Mouse (Mus musculus) neural tube, embryonic 12.5 days (tissue): Measurements from ENCODE around the gene Mt1. TPM values are rescaled to one million over a fixed set of nuclear protein-coding genes. Genes with fewer than 3 reads are reported as not detected.
A peak's percentile ranks its signal among the peaks of the same experiment; 100 is the strongest.

Source experiments
- ATAC-seq: fragments of 200-750 bp; cut with Nextera tagmentation; 2 replicates; pipeline ENCODE4 v1.8.0; 2017; ENCODE audit warnings: low read depth, mild to moderate bottlenecking, moderate TSS enrichment, moderate library complexity; ENCODE audit not compliant: low FRiP score
- H3K27ac ChIP-seq: fragments of 300-500 bp; sonication (generic); 2 replicates; pipeline ENCODE4 v1.5.1; 2016
- H3K27me3 ChIP-seq: fragments of 300-500 bp; sonication (generic); replicated peaks from 2 replicates; pipeline ENCODE4 v1.6.1; 2016; ENCODE audit warnings: mild to moderate bottlenecking
- H3K36me3 ChIP-seq: fragments of 300-500 bp; sonication (generic); 2 replicates; pipeline ENCODE4 v1.6.1; 2016; ENCODE audit warnings: mild to moderate bottlenecking
- H3K4me1 ChIP-seq: fragments of 300-500 bp; sonication (generic); 2 replicates; pipeline ENCODE4 v1.6.1; 2016
- H3K4me2 ChIP-seq: fragments of 300-500 bp; sonication (generic); replicated peaks from 2 replicates; pipeline ENCODE4 v1.6.1; 2016; ENCODE audit warnings: mild to moderate bottlenecking
- H3K4me3 ChIP-seq: fragments of 300-500 bp; sonication (generic); 2 replicates; pipeline ENCODE4 v1.5.1; 2016
- H3K9ac ChIP-seq: fragments of 300-500 bp; sonication (generic); 2 replicates; pipeline ENCODE4 v1.6.1; 2016; ENCODE audit warnings: mild to moderate bottlenecking
- H3K9me3 ChIP-seq: fragments of 300-500 bp; sonication (generic); 2 replicates; pipeline ENCODE4 v1.6.1; 2016; ENCODE audit warnings: mild to moderate bottlenecking
- WGBS: fragments of 180-500 bp; shearing (Covaris S2); methylation state at CpG from one replicate; pipeline ENCODE4 v1.1.7; 2016; 5-methylcytosine and 5-hydroxymethylcytosine counted together
- polyA plus RNA-seq: library from polyadenylated mRNA; unstranded; fragments of >200 nt; fragmentation: Nextera tagmentation; extraction: Ambion mirVana; gene quantifications from 2 replicates; pipeline ENCODE4 v1.2.1, GENCODE M21; 2016

Mt1 gene
- polyA plus RNA-seq, 1 experiment from 2014 or later, result 33.3 TPM

DNA sequence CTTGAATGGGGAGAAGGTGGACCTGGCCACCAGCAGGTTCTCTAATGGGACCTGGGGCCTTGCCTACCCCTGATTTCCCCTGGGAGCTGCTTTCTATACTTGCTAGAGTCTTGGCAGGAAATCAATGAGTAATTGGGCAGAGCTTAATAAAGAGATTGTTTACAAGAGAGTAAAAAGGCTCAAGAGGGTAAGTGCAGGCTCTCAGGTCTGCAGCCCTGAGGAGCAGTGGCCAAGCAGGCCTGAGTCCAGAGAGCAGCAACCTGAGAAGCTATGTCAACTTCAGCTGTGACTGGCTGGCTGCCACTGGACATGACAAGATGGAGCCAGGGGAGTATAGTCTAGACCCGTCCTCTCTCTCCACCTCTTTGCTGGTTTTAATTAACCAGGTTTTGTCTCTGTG lies 14.0 kb downstream of the Mt1 start:
- Histone ChIP-seq H3K27me3 (no peaks in the 10 kb centered on the region; the same call in none of the 2 replicates), H3K9me3 (no peaks in the 10 kb centered on the region), H3K27ac (no peak overlapping the region), H3K4me3 (no peak overlapping the region), H3K4me2 (no peak overlapping the region), H3K36me3 (no peaks in the 10 kb centered on the region), H3K4me1 (peaks cover 4% of the 10 kb centered on the region; the same call in 1 of the 2 replicates), H3K9ac (no peak overlapping the region)
- WGBS, result 84% methylated on average over 1 of the region's 1 CpGs
- ATAC-seq, result no peak

DNA sequence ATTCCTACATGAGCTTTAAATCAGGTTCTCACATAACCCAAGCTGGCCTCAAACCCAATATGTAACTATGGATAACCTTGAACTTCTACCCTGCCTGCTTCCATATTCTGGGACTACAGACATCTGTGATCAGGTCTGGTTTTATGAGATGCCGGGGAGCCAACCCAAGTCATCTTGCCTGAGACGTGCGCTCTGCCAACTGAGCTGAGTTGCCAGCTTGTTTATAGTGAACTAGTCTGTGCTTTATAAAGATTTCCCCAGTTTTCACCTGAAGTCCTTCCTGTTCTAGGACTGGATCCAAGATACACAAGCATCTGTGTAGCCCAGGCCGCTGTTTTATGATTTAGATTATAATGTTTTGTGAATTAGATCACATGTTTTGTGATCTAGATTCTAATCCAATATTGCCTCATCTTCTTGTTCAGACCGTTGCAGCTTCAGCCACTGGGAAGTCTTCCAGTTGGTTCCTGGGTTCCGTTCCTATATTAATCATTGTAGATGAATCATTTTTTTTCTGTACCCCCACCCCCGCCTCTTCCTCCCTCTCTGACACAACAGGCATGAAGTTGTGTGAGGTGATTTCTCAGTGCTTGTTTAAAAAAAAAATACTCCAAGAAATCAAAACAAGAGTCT lies 15.8 kb downstream of the Mt1 start:
- no peak for ATAC-seq
- H3K4me1 ChIP-seq, result peaks cover 4% of the 10 kb centered on the region; the same call in 1 of the 2 replicates
- no peaks in the 10 kb centered on the region; the same call in 1 of the 2 replicates for H3K27me3 ChIP-seq
- no peaks in the 10 kb centered on the region for H3K9me3 ChIP-seq
- 93% methylated on average over 7 of the region's 7 CpGs for WGBS
- H3K4me2 ChIP-seq, result no peak overlapping the region
- H3K27ac ChIP-seq, result no peak overlapping the region
- H3K36me3 ChIP-seq, result no peaks in the 10 kb centered on the region
- no peak overlapping the region for H3K9ac ChIP-seq
- H3K4me3 ChIP-seq, result no peak overlapping the region

DNA sequence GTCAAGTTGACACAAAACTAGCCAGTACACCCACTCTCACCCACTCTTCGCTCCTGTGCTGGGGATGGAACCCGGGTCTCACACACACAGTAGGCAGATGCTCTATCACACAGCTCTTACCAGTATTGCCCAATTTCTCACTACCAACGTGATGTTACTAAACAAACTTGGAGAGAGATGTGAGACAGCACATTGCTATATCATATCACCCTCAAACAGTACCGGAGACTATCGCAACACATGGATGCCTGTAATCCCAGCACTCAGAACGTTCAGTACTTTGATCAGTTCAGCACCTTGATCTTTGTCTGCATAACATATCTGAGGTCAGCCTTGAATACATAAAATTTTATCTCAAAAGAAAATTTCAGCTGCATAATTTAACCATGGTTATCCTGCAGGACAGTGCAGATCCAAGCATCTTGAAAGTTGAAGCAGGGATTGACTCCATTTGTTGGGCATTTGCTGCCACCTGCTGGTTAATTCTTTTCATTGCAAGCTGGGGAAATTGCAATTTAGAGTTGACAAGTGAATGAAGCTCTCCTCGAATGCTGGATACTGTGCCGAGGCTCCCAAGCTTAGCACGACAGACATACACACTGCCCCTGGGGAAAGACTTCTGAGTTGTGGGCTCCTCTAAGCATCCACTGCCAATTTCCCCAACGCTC lies 20.5 kb downstream of the Mt1 start:
- 46% methylated on average over 10 of the region's 10 CpGs for WGBS
- no peak for ATAC-seq
- Histone ChIP-seq H3K4me1 (no peaks in the 10 kb centered on the region), H3K27ac (no peak overlapping the region), H3K4me3 (no peak overlapping the region), H3K9me3 (no peaks in the 10 kb centered on the region), H3K36me3 (no peaks in the 10 kb centered on the region), H3K9ac (no peak overlapping the region), H3K27me3 (no peaks in the 10 kb centered on the region), H3K4me2 (no peak overlapping the region)

DNA sequence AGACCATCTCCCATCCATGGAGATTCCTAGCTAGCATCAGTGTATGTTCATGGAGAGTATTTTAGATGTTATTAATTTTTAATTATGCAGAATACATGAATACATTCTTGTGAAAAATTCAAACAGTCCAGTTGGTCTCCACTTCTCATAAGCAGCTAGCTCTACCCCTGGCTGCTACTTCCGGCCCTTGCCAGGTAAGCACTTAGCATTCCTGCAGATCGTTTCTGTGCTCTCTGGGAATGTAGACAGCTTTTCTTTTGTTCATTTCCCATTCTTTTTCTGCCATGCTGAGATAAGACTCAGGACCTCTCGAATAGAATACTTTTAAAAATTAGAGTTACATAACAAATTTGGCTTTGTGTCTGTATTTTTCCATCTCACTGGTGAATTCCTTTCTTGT lies 25.2 kb downstream of the Mt1 start:
- Histone ChIP-seq H3K9me3 (no peaks in the 10 kb centered on the region), H3K4me2 (no peak overlapping the region), H3K27me3 (no peaks in the 10 kb centered on the region), H3K9ac (no peak overlapping the region), H3K36me3 (no peaks in the 10 kb centered on the region), H3K4me3 (no peak overlapping the region), H3K4me1 (no peaks in the 10 kb centered on the region), H3K27ac (no peak overlapping the region)
- no peak for ATAC-seq
- WGBS, result 71% methylated on average over 3 of the region's 3 CpGs

DNA sequence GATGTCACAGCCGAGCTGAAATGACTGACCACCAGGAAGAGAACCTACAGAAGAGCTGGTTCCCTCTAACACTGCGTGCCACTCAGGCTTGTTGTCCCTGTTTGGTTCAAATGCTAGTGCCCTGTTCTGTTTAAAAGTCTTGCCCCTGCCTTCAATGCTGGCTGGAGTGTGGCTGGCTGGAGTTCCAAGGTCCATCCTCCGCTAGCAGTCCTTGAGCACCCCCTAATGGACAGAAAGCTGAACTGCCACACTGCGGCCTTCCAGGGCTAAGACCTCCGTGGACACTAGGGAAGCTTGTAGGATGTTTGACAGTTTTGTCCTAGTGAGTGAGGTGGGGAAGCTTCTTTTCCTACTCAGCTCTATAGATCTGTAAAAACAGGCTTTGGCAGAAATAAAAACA lies 26.9 kb downstream of the Mt1 start:
- ATAC-seq, result no peak
- no peak overlapping the region for H3K9ac ChIP-seq
- H3K36me3 ChIP-seq, result no peaks in the 10 kb centered on the region
- no peak overlapping the region for H3K27ac ChIP-seq
- no peak overlapping the region for H3K4me3 ChIP-seq
- WGBS, result 15% methylated on average over 5 of the region's 5 CpGs
- H3K9me3 ChIP-seq, result no peaks in the 10 kb centered on the region
- no peaks in the 10 kb centered on the region for H3K4me1 ChIP-seq
- no peaks in the 10 kb centered on the region for H3K27me3 ChIP-seq
- H3K4me2 ChIP-seq, result no peak overlapping the region

DNA sequence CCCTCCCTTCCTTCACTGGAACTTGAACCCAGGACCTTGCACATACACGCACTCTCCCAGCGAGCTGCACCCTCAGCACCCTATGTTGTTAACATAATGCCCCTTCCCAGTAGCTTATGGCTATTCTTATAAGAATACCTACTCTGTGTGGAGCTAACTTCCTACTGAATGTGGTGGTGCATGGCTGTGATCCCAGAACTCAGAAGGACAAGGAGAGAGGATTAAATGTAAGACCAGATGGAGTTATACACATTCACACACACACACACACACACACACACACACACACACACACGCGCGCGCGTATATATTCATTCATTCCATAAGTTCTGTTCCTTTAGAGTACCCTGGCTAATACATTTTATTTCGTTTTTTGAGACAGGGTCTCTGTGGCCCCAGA lies 27.4 kb downstream of the Mt1 start:
- 81% methylated on average over 8 of the region's 8 CpGs for WGBS
- Histone ChIP-seq H3K4me2 (no peak overlapping the region), H3K9me3 (no peaks in the 10 kb centered on the region), H3K4me3 (no peak overlapping the region), H3K4me1 (no peaks in the 10 kb centered on the region), H3K27ac (no peak overlapping the region), H3K9ac (no peak overlapping the region), H3K27me3 (no peaks in the 10 kb centered on the region), H3K36me3 (no peaks in the 10 kb centered on the region)
- no peak for ATAC-seq

DNA sequence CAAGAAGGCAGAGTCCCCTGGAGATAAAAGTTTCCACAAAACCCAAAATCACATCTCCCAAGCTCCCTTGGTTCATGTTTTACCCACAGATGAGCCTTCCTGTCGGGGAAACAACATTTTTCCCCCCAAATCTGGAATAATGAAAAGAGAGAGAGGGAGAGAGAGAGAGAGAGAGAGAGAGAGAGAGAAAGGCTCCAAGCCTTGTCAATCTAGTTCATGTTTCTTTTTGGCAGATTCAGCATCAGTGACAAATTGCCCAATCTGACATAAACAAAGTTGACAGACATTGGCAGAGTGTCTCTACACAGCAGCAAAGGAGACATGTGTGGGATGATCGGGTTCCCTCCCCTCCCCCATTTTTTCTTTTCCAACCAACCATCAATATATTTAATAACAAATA lies 28.6 kb downstream of the Mt1 start:
- no peak overlapping the region for H3K9ac ChIP-seq
- ATAC-seq, result no peak
- 82% methylated on average over 2 of the region's 2 CpGs for WGBS
- no peak overlapping the region for H3K4me2 ChIP-seq
- no peaks in the 10 kb centered on the region for H3K9me3 ChIP-seq
- H3K27ac ChIP-seq, result no peak overlapping the region
- H3K27me3 ChIP-seq, result no peaks in the 10 kb centered on the region
- H3K36me3 ChIP-seq, result no peaks in the 10 kb centered on the region
- no peak overlapping the region for H3K4me3 ChIP-seq
- H3K4me1 ChIP-seq, result no peaks in the 10 kb centered on the region

DNA sequence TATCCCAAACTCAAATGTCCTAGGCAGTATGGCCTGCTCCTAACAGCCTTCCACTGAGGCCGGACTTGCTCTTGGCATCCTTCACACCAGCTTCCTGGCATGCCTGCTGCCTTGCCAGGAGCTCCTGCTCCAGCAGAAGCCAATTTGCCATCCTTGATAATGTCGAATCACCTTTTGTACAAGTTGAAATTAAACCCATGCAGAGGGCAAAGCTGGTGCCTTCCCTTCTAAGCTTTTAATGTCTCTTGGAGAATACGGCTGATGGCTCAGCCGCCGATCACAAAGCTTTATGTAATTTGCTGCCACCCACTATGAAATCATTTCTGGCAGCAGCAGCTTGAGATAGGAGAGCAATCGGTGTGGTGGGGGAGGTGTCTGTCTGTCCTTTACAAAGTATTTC lies 30.8 kb downstream of the Mt1 start:
- no peak for ATAC-seq
- H3K4me1 ChIP-seq, result no peaks in the 10 kb centered on the region
- H3K9ac ChIP-seq, result no peak overlapping the region
- H3K27me3 ChIP-seq, result no peaks in the 10 kb centered on the region
- no peak overlapping the region for H3K27ac ChIP-seq
- no peak overlapping the region for H3K4me3 ChIP-seq
- no peak overlapping the region for H3K4me2 ChIP-seq
- H3K9me3 ChIP-seq, result no peaks in the 10 kb centered on the region
- no peaks in the 10 kb centered on the region for H3K36me3 ChIP-seq
- 91% methylated on average over 6 of the region's 6 CpGs for WGBS

DNA sequence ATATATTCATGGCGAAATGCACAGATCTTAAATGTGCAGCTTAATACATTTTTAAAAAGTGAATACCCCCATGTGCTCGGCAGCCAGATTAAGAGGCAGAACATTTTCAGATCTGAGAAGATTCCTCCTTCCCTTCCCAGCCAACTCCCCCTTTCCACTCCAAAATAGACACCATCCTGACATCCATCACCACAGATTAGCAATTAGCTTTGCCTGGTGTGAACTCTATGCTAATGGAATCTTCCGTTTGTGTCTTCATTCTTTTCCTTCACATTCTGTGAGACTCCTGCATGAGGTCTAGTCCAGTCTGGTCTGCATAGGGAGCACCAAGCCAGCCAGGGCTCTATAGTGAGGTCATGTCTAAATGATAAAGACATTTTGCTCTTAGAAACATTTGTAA lies 31.3 kb downstream of the Mt1 start:
- Histone ChIP-seq H3K27me3 (no peaks in the 10 kb centered on the region), H3K4me3 (no peak overlapping the region), H3K4me2 (no peak overlapping the region), H3K9me3 (no peaks in the 10 kb centered on the region), H3K36me3 (no peaks in the 10 kb centered on the region), H3K27ac (no peak overlapping the region), H3K4me1 (peaks cover 4% of the 10 kb centered on the region), H3K9ac (no peak overlapping the region)
- no peak for ATAC-seq
- WGBS, result 77% methylated on average over 3 of the region's 3 CpGs

DNA sequence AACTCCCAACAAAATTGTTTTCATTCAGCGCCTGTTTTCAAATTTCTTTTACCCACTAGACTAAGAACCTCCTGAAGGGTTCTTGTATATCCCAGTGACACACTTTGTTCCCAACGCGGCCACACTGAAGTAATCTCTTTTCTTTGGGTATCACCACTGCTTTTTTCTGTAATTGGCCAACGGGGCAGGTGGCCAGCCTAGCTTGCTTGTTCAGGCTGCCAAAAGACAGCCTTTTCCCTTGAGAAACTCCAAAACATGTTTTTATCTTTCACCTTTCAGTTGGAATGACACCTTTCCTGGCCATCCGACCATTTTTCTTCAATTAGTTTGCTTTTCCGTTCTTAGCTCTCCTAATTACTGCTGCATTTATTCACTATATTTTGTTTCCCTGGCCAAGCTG lies 34.9 kb downstream of the Mt1 start:
- ATAC-seq, result no peak
- whole genome bisulfite sequencing, result 70% methylated on average over 6 of the region's 6 CpGs
- H3K4me2 ChIP-seq, result peak overlapping the region; percentile 93
- peak overlapping the region; percentile 82 for H3K4me3 ChIP-seq
- H3K27me3 ChIP-seq, result no peaks in the 10 kb centered on the region
- H3K36me3 ChIP-seq, result no peaks in the 10 kb centered on the region
- no peaks in the 10 kb centered on the region for H3K9me3 ChIP-seq
- peaks cover 17% of the 10 kb centered on the region for H3K4me1 ChIP-seq
- no peak overlapping the region for H3K9ac ChIP-seq
- no peak overlapping the region for H3K27ac ChIP-seq

DNA sequence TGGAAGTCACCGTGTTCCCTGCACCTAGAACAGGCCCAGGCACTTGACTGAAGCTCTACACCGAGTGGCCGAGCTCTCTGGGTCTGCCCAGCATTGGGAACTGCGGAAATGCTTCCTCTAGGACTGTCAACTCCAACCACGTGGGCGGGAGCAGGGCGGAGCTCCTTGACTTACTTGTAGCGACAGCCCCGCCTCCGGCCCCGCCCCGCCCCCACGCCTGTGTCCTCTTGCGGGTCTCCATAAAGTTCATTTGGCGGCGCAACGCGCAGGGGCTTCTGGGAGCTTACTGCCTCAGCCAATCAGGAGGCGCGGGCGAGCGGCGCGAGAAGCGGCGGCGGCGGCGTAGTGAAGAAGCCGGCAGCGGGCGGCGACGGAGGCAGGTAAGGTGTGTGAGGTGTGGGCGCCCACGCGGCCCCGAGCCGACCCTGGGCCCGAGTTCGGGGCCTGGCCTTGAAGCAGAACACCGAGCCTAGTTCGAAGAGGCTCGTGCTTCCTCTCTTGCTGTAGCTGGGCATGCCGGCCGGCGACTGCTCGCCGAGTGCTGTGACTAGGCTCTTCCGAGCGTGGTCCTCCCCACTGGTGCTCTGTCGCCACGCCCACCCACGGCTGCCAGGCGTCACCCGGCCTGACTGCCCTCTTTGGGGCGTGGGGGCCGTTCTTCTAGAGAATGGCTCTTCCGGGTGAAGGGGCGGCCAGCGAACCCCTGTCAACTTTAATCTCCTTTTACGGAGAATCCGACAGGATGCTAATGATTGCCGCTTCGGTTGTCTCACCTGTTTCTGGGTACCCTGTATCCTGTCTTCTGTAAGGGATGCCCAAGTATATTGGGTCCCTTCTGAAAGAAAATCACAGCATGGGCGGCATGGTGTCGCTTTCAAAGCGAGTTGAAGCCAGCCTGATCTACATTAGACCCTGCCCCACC lies 35.6 kb downstream of the Mt1 start, which contains the start of gene Nup93:
Gene Nup93 (plus strand): TSS at position 313 of the 922 bp plus-strand sequence.
- H3K36me3 ChIP-seq, result no peaks in the 10 kb centered on the region
- H3K27ac ChIP-seq, result no peak within 1 kb of the TSS
- WGBS, result under 1% methylated on average over 68 of the region's 68 CpGs
- H3K27me3 ChIP-seq, result no peaks in the 10 kb centered on the region
- no peaks in the 10 kb centered on the region for H3K9me3 ChIP-seq
- peak within 1 kb of the TSS; percentile 93 for H3K4me2 ChIP-seq
- H3K9ac ChIP-seq, result peak within 1 kb of the TSS; percentile 75
- H3K4me1 ChIP-seq, result peaks cover 17% of the 10 kb centered on the region
- peak; percentile 95 for ATAC-seq
- H3K4me3 ChIP-seq, result peak within 1 kb of the TSS; percentile 82

DNA sequence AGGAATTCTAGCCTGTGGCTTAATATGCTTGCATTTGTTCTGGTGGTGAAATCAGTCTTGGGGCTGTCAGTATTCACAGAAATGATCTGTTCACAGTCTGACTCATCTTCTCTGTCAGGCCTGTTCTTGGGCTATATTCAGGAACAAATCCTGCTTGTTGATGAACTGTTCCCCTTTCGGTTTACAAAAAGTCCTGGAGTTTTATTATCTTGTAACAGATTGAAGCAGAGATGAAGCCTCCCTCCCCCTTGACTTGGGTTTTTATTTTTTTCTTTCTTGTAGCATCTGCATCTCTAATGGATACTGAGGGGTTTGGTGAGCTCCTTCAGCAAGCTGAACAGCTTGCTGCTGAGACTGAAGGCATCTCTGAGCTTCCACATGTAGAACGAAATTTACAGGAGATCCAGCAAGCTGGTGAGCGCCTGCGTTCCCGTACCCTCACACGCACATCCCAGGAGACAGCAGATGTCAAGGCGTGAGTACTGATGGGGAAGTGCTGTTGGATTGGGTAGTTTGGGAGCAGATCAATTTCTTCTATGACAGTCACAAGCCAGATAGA lies 48.6 kb downstream of the Mt1 start:
- H3K9me3 ChIP-seq, result no peaks in the 10 kb centered on the region
- no peak overlapping the region for H3K9ac ChIP-seq
- H3K4me1 ChIP-seq, result no peaks in the 10 kb centered on the region
- H3K27me3 ChIP-seq, result no peaks in the 10 kb centered on the region
- H3K27ac ChIP-seq, result no peak overlapping the region
- ATAC-seq, result no peak
- peaks cover 21% of the 10 kb centered on the region; the same call in 1 of the 2 replicates for H3K36me3 ChIP-seq
- H3K4me3 ChIP-seq, result no peak overlapping the region
- WGBS, result 92% methylated on average over 7 of the region's 7 CpGs
- no peak overlapping the region for H3K4me2 ChIP-seq
